Mouse (Mus musculus) cerebellum, adult (tissue): ENCODE measurements around the gene Stab1.
A peak's percentile ranks its signal among the peaks of the same experiment; 100 is the strongest.

Experiments
- ATAC-seq: cut with Nextera tagmentation; 2 replicates; pipeline ENCODE4 v1.9.2; 2017; ENCODE audit warnings: mild to moderate bottlenecking, moderate library complexity, mixed read lengths; ENCODE audit not compliant: insufficient number of reproducible peaks, low FRiP score, low TSS enrichment

The Stab1 gene

DNA sequence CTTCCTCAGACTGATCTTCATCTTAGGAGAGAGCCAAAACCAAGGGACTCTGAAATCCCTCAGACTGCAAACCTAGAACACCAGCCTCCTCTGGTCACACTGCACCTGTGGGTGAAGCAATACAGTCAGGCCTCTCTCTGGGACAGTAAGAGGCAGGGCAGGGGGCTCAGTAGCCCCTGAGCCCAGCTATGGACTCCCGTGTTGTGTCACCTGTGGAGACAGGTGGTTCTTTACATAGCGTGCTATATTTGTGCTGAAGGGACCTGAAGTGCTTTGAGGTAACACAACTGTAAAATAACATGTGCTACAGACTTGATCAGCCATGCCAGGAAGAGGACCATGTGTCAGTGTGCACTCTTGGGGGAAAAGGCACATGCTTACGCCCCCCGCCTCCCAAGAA lies 27.1 kb upstream of the Stab1 start:
- ATAC-seq, result no peak

DNA sequence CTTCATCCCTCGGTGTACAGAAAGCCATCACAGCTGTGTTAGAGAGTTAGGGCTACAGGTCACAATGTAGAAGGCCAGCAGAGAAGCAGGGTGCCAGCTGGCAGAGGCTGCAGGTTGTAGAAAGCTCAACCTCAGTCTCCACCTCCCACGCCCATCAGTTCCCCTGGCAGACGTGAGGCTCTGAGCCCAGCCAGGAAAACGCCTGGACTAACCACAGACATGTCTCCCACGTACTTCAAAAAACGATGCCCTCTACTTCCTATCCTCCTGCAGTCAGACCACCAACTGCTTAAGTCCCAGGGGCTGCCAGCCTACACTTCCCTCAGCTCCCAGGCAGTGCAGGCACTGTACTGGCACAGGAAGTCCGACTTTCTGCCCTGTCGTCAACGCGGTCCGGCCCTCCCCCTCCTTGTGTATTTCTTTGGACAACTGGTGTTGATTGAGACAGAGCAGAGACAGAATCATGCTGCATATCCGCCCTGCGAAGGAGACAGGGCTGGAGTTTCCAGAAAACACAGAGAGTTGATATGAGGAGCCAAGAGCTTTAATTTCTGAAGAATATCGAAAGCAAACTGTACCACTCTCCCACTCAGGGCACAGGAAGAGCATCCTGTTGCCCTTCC lies 26.6 kb upstream of the Stab1 start:
- ATAC-seq, result 0 out of 2 replicates have a peak, but pooled peaks have one; percentile 22

DNA sequence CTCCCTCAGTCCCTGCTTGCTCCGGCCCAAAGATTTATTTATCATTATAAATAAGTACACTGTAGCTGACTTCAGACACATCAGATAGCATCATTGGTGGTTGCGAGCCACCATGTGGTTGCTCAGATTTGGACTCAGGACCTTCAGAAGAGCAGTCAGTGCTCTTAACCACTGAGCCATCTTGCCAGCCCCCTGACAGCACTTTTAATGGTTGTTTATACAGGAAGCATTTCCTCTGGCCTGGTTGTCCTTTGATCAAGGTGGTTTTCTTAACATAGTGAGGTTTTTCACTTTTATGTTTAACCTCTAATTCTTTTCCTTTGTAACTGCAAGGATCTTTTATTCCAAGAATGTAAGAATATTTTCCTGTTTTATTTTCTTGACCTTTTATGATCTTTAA lies 26.0 kb upstream of the Stab1 start:
- ATAC-seq, result no peak

DNA sequence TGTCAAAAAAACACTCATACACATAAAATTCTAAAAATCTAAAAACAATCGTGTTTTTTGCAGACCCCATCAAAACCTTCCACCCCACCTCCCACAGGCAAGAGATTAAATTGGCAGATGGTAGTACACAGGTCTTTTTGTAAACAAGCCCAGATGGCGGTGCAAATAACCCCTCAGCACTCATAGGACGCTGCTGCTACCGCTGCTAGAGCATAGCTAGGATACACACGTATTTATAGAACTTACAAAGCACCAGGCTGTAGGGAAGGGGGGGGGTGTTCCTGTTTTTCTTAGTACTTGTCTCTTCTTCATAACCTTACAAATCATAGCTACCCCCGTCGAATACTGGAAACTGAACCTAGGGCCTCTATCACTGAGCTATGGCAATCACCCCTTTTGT lies 25.4 kb upstream of the Stab1 start:
- ATAC-seq, result no peak

DNA sequence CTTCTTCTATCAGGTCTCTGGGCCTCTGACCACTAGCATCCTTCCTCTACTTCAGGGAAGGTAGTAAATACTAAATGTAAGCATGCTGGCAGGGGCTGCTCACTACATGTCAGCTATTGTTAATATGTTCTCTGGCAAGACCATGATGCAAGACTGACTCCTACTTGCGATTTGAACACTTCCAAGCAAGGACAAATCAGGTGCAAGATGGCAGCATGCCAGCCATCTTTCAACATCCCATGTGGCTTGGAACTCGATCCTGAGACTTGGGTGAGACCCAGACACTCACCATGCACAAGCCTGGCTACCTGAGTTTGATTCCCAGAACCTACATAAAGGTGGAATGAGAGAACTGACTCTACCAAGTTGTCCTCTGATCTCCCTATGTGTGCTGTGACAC lies 23.5 kb upstream of the Stab1 start:
- ATAC-seq, result no peak

DNA sequence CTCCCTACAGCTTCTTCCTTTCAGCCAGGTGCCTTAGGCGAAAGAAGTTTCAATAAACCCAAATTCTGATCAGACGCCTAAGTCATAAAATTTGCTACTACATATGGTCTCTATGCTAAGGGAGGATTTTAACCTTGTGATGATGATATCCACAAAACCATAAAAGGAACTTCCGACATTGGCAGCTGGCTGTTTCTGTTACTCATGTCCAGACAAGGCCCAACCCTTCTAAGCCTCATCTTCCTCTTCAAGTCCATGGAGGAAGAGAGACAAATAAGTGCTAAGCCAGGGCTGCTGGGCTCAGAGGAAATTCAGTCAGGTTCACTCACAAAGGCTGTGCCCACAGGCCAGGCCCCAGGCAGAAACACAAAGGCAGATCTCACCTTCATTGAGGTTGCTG lies 20.9 kb upstream of the Stab1 start:
- ATAC-seq, result no peak

DNA sequence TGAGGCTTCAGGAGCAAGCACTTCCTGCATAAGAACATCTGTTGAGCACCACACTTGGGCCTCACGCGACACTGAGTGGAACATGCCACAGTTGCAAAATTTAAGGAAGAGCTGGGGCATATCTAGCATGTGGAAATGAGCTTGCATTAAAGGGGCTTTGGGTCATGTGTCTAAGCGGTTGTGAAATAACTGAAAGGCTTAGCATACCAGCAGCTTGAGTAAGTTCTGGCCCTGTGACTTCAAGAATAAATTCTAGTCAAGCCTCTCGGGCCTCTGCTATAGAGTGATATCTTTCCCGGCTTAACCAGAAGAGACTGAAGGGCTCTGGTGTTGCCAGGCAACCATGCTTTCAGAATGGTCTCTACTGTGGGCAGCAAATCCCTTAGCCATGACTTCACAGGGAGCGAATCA lies 20.3 kb upstream of the Stab1 start:
- no peak for ATAC-seq

DNA sequence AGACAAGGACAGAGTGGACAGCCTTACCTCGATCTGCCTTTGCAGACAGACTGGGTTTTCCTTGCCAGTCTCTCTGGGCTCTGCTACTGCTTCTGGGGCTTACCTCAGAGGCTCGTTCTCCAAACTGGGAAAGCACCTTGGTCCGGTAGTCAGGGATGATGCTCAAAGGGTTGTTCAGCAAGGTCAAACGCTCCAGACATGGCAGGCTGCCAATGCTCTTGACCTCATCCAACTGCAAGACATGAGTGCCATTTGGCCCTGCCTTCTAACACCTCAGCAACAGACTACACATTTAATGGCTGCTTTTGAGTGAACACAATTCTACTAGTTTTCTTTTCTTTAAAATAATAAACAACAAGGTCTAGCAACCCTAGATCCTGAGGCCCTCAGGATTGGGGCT lies 18.2 kb upstream of the Stab1 start:
- no peak for ATAC-seq

DNA sequence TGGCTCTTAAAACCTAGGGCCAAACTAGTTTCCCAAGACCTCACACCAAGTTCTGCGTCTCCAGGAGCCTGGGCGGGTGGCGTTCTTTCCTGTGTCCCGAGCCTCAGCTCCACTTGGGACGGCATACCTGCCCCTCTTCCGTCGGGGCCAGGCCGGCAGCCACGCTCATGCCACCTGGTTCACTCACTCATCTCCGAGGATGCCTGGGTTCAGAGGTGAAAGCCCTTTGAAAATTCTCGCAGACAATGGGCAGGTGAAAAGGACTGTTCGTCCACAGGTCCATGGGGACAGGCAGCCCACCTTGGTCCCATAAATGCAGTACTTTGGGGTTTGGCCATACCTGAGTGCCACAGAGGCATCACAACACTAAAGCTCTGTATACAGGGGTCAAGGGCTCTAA lies 15.8 kb upstream of the Stab1 start:
- no peak for ATAC-seq

DNA sequence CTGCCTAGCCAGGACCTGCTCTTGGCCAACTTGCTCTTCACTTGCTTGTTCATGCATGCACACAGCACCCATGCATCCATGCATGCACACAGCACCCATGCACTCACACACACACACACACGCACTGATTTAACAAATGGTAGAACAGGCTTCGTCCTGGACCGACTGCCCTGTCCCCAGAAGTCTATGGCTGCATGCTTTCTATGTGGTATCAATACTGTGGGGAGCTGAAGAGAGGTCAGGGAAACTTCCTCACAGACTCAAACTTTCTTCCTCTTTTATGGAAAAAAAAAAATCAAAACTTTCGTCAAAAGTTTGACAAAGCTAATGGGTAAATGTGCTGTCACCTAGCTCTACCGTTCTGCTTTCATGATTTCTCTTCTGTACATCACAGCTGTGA lies 15.1 kb upstream of the Stab1 start:
- no peak for ATAC-seq

DNA sequence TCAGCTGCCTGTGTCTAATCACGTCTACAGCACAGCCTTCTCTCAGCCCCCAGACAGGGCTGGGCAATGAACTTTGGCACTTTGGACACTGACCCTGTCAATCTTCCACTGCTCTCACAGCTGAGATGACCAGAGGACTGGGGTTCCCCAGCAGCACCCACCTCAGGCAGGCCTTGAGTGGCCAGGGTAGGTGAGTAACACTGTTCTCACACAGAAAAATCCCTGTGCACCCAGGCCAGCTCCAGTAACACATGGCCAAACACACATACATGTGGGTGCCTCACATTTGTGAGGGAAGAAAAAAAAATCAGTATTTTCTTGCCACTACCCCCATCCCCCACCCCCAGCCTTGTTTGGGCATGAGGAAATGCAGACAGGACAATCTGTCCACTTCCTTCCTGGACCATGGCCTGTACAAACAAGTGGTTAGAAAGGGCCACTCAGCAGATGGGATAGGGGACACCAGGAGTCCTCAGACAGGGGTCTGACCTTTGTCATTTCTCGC lies 14.4 kb upstream of the Stab1 start:
- no peak for ATAC-seq

DNA sequence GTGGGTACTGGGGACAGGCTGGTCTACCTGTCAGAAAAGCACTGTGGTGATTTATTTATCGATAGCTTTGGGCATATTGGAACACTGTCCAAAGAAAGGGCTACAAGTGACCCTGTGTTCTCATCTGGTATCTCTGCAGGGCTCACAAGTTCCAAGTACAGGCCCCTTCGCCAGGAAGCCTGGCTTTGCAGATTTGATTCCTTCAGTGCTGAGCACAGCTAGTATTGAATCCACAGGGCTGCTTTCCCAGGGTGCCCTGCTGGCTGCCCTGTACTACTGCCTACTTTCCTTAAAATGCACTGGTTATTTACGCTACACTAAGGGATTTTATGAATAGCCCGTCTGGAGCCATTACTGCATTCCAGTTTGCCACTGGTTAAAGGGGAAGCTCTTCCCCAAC lies 13.1 kb upstream of the Stab1 start:
- ATAC-seq, result no peak

DNA sequence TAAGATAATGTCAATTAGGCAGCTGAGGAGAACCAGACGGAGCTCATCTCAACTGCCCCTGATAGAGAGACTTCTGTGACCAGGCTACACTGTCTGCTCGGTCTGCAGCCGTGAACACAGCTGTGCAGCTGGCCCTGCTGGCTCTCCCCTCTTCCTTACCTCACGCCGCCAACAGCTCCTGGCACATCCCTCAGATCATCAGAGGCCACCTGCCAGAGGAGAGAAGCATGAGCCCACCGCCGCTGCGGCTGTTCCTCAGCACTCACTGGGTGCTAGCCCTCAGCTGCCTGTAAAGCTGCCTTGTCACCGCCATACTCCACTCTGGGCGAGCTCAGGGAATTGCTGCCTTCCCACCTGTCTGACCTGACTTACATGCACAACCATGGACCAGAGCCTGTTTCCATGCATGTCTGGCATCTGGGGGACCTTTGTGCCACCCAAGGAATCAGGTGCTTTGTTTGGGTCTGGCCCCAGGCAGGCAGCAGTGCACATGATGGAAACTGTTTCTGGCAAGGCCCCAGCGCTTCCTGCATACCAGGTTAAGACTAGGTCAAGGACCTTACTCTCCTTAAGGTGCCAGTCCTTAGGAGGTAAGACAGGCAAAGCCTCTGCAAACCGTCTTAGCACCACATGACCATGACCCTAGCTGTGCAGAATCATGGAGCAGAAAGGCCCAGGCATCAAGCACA lies 11.4 kb upstream of the Stab1 start:
- no peak for ATAC-seq

DNA sequence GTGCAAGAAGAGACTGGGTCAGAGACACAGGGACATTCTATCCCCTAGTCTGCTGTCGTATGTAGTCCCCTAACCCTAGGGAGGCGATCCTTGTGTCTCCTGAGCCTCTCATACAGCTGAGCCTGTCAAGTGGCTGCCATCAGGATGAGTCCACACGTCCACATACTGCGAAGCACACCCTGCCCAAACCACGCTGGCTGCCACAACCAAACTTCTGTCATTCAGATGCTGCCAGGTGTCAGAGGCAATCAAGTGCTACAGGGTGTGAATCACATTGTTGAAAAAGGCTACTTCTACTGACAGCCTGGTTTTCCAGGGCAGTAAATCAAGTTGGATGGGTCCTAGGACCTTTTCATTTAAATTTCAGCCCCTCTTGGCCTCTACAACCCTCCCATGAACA lies 9.3 kb upstream of the Stab1 start:
- no peak for ATAC-seq

DNA sequence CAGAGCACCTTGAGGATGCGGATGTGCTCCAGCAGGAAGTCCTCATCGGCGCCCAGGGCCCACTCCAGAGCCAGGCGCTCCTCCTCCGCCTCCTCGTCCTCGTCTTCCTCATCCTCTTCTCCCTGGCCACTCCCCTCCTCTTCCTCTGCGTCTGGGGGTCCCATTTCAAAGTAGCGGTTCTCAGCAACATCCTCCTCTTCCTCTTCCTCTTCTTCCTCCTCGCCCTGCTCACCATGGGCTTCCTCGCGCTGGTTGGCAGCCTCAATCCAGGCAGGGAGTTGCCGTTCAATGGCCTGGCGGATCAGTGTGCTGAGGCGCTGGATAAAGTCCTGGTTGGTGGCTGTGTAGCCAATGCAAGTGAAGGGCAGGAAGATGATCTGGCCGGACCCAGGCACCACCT lies 8.8 kb upstream of the Stab1 start:
- no peak for ATAC-seq

DNA sequence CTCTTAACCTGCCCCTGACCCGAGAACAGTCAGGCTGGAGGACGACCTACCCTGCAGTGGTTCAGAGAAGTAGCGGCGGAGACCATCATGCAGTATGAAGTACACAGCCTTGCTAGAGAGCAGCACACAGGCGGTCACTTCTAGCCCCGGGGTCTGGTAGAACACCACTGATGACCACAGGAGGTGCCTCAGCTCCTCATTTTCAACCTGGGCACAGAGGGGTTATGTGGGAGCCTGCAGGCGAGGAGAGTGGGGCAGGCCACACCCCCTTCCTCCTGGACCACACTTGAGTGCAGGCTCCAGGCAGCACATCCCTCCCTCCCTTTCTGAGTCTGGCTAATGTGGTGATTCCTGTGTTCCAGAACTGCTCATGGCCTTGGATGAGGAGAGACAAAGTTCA lies 5.1 kb upstream of the Stab1 start:
- no peak for ATAC-seq

DNA sequence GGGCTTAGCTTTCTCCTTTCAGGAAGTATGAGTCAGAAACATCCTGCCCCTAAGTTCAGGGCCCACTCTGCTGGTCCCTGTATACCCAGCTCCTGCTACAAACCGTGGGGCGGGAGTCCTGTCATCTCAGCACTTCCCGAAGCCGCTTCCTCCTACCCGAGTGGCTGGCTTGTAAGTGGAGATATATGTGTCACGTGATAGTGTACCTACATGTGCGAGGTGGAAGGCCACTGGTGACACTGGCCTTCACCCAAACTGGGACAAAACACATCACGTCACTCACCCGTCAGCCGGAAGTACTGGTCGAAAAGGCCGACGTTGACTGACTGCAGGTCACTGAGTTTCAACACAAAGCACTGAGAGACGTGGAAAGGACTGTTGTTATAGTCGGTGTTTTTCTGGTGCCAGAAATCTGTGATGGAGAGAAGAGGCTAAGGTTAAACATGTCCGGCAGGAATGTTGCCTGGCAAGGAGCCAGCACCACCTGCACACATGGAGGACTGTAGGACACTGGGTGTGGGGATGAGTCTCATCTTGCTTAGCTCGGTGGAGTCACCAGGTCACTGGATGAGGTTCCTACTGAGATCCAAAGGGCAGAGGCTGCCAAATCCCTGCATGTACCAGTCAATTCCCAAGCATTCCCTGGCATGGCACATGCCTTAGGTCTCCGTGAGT lies 4.5 kb upstream of the Stab1 start:
- ATAC-seq, result peak; percentile 33; the same call in 1 of the 2 replicates

DNA sequence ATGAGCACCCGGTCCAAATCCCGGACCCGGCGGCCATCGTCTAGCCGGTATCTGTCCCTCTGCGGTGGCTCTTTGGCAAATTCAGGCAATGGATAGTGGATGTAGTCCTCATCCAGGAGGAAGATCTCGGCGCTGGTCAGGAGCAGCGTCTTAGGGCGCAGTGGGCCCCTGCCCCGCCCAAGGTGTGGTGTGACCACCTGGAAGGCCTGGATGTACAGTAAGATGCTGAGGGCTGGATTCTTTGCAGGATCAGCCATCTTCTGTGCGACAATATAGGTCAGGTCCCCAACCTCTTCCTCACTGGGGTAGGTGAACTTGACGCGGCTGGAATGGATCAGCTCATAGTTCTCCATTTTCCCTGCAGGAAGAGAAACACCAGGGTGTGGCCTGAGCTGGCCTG lies 3.4 kb upstream of the Stab1 start:
- ATAC-seq, result no peak

DNA sequence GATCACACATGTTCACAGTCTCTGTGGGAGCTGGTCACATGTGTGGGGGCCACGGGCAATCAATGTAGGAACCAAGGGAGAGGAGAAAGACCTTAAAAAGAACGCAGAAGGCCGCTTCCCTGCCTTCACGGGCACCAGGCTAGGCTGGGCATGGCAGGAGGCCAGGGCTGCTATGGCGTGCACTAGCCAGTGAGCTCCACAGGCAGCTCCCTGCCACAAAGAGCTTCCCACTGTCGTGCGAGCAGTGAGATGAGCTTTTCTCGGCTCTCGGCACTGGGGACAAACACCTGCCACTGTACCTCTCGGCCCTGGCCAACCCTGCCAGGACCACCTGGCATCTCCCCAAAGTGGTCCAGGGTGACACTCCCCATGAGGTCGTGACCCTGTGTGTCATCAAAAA lies 2.9 kb upstream of the Stab1 start:
- no peak for ATAC-seq

DNA sequence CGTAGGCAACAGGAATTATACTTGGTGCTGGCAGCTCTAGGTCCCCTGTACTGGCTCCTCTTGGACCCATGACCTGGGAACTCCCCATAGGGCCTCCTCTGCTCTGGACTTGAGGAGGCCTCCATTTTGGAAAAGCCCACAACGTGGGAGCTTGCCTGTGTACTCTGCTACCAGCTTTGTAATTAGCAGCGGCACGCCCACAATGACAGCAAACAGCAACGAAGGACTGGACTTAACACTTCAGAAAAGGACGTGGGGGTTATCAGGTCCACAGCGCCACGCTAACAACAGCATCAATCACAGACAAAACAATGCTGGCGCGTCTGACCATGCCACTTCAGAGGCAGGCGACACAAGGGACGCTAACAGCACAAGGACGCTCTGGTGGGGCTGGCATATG lies 2.5 kb upstream of the Stab1 start:
- ATAC-seq, result no peak

DNA sequence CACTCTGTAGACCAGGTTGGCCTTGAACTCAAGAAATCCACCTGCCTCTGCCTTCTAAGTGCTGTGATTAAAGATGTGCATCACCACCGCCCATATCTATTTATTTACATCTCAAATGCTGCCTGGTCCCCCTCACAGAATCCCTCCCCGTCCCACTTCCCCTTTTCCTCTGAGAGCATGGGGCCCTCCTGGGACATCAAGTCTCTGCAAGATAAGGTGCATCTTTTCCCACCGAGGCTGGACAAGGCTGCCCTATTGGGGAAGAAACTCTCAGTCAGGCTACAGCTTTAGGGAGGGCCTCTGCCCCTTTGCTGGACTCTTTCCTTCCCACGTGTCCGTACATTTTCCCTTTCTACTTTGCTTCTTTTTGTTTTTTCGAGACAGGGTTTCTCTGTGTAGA lies 1.1 kb upstream of the Stab1 start:
- ATAC-seq, result no peak

DNA sequence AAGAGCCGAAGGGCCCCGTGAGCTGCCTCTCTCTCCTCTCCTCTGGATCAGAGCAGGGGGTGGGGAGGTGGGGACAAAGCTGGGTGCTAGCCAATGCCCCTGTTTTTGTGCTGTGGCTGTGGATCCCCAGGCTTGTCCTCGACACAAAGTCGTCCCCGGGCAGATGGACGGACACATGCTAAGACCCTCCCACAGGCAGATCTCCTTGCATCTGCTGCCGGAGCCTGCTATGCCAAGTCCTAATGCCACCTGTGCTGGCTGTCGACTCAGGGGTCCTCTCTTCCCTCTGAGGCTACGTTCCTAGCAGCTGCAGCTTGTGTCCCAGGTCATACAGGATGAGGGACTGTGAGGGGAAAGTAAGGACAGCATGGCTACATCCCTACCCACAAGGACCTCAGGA lies 1.6 kb downstream of the Stab1 start:
- ATAC-seq, result no peak
